Mouse (Mus musculus) limb, embryonic 10.5 days (tissue): ENCODE measurements at regions not wholly inside any gene's neighbourhood (a gene's known extent, or its start where the extent isn't known, plus 50 kb on each side); places are given as distances from the start of the nearest gene placed in this dataset.
A peak's percentile ranks its signal among the peaks of the same experiment; 100 is the strongest.

Experiments used
- microRNA-seq: library from miRNA; unstranded; fragments of <30 nt; microRNA quantifications from one replicate; pipeline ENCODE4, GENCODE M21; 2017

Small RNA genes lying in the stretch of these regions (microRNA-seq; reads per million reads assigned to microRNA genes)
- 34.0 reads per million, percentile 36 among the genes with 10 or more reads in this experiment for gene Mir138-1
